Mouse (Mus musculus) heart, adult 11 months (tissue): ENCODE measurements around the gene Gm340.

ENCODE experiments used
- DNase-seq: peaks from one replicate; pipeline ENCODE4 v3.0.0; 2022

Gm340 gene

DNA sequence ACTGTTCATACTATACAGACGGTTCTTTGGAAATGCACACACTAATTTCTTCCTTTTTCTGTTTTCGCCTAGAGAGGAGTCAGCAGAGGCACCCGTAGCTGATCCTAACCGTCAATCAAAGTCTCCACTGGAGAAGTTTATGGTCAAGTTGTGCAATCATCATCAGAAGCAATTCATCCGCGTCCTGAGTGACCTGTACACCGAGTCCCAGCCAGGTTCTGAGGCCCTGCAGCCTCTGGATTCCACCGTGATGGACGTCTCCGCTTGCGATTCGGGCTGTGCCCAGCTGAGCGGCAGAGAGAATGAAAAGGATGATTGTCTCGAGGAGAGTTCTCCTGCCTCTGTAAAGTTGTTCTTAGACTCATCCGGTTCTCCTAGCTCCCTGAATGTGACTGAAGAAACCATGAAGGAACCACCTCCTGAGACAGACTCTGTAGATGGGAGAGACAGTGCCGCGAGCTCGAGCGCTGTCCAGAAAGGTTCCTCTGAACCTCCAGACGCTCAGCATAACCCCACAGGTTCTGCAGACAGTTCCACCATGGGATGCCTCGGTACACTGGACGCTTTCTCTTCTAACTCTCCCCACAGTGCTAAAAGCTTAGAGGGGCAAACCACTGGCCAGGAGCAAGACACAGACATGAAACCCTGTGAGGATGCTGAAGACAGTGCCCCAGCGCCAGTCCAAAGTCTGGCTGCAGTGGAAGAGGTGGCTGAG lies at the start of gene Gm340:
Gene Gm340, plus strand, starts transcription at position 665 of the 715 bp plus-strand sequence.
- peak; percentile 74 for DNase-seq

DNA sequence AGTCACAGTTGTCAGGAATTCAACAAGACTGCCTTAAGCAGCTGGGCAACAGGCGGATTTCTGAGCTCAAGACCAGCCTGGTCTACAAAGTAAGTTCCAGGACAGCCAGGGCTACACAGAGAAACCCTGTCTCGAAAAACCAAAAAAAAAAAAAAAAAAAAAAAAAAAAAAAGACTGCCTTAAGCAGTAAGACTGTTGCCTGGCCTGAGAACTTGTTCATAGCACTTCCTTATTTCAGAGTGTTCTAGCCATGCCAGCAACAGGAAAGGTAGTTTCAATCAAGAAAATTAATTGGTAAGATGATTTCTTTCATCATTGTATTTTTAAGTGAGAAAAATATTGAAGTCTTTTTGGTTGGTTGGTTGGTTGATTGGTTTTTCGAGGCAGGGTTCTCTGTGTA lies 48.1 kb upstream of the Gm340 start:
- DNase-seq: no peak

GRCm38 (mm10) chr19:41556981-41557380 lies 25.2 kb upstream of the Gm340 start:
- DNase-seq: no peak

- no peak for DNase-seq
Measured at GRCm38 (mm10) chr19:41557491-41557890, 24.7 kb upstream of the Gm340 start.

DNA sequence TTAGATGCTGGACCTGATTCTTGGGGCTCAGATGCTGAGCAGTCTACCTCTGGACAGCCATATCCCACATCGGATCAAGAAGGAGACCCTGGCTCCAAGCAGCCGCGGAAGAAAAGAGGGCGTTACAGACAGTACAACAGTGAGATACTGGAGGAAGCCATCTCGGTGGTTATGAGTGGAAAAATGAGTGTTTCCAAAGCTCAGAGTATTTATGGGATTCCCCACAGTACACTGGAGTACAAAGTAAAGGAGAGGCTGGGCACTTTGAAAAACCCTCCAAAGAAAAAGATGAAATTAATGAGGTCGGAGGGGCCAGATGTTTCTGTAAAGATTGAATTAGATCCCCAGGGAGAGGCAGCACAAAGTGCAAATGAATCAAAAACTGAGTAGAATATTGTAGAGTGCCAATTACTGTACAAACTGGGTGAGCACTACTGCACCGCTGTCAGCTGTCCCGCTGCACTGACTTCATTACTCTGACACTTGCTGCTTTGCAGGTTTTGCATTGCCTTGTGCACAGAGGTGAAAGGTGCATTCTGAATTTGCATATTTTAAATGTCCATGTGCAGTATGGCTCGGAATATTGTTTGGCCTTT lies 23.2 kb upstream of the Gm340 start:
- DNase-seq: no peak

DNA sequence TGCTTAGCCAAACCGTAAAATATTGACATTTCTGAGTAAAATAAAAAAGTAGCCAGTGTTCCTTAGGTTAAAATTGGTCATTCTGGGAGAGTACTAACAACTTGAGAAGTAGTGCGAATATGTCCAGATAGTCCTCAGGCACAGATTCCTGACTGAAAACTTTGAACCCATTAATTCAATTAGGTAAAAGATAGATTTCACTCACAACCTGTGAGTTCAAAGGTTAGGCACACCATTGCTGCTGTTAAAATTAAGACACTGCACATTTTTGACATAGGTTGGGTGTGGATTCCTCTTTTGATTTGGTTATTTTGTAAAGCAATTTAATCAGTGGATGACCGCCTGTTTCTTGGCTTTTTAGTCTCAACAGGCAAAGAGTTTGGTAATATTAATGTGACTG lies 21.3 kb upstream of the Gm340 start:
- DNase-seq: no peak

- no peak for DNase-seq
Measured at GRCm38 (mm10) chr19:41568791-41569190, 13.4 kb upstream of the Gm340 start.

- no peak for DNase-seq
Measured at GRCm38 (mm10) chr19:41573700-41574099, 8.5 kb upstream of the Gm340 start.

GRCm38 (mm10) chr19:41577576-41577975 lies 4.6 kb upstream of the Gm340 start:
- DNase-seq: no peak

GRCm38 (mm10) chr19:41579311-41579920 lies 2.8 kb upstream of the Gm340 start:
- peak; percentile 86 for DNase-seq

DNA sequence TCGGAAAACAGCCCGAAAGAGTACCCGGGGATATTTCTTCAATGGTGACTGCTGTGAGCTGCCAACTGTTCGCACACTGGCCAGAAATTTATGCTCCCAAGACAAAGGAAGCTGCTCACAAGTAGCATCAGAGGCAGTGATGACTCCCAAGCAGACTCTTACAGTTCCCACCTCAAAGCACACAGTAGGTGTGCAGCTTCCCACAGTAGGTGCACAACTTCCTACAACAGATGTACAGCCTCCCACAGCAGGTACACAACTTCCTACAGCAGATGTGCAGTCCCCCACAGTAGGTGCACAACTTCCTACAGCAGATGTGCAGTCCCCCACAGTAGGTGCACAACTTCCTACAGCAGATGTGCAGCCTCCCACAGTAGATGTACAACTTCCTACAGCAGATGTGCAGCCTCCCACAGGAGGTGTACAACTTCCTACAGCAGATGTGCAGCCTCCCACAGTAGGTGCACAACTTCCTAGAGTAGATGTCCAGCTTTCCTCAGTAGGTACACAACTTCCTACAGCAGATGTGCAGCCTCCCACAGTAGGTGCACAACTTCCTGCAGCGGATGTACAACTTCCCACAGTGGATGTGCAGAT lies 846 bp downstream of the Gm340 start:
- peak; percentile 61 for DNase-seq

- DNase-seq: peak; percentile 40
Measured at GRCm38 (mm10) chr19:41586752-41587151, 4.6 kb downstream of the Gm340 start.

- peak; percentile 66 for DNase-seq
Measured at GRCm38 (mm10) chr19:41587431-41588222, 5.5 kb downstream of the Gm340 start.

GRCm38 (mm10) chr19:41589026-41589425 lies 6.9 kb downstream of the Gm340 start:
- DNase-seq: peak; percentile 56

GRCm38 (mm10) chr19:41589681-41590080 lies 7.5 kb downstream of the Gm340 start:
- DNase-seq: peak; percentile 84

- no peak for DNase-seq
Measured at GRCm38 (mm10) chr19:41591808-41592207, 9.6 kb downstream of the Gm340 start.

GRCm38 (mm10) chr19:41597170-41597894 lies 15.2 kb downstream of the Gm340 start:
- DNase-seq: peak; percentile 94

DNA sequence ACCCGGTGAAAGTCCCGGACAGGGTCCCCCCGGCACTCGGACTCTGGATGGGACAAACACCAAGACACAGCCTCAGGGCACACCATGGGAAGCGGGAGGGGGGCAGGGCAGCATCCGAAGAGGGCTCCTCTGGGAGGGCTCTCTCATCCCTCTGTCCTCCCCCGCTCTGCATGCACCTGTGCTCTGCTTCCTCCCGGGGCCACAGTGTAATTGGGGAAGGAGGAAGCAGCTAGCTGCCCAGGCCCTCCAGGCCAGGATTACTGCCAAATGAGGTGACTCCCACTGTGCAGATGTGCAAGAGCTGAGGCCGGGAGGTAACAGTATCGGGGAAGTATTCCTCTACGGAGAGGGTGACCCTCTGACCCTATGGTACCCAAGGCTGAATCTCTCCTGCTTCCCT lies 18.5 kb downstream of the Gm340 start:
- no peak for DNase-seq

GRCm38 (mm10) chr19:41606208-41606987 lies 24.2 kb downstream of the Gm340 start:
- DNase-seq: peak; percentile 83

DNA sequence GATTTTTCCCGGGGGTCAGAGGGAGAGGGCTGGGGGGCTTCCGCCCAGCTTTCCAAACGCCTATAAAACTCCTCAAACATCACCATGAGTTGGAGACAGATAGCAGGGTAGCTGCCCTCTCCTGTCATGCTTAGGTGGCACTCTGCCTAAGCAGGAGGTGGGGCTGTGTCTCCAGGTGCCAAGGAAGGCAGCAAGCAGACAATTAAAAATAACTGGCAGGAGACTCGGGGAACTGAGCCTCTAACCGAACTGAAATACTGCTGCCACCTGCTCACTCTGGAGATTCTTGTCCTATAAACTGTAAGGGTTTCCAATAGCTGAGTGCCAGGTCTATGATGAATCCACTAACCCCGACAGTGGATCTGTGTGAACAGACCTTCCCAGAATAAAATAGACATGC lies 29.5 kb downstream of the Gm340 start:
- DNase-seq: peak; percentile 82

DNA sequence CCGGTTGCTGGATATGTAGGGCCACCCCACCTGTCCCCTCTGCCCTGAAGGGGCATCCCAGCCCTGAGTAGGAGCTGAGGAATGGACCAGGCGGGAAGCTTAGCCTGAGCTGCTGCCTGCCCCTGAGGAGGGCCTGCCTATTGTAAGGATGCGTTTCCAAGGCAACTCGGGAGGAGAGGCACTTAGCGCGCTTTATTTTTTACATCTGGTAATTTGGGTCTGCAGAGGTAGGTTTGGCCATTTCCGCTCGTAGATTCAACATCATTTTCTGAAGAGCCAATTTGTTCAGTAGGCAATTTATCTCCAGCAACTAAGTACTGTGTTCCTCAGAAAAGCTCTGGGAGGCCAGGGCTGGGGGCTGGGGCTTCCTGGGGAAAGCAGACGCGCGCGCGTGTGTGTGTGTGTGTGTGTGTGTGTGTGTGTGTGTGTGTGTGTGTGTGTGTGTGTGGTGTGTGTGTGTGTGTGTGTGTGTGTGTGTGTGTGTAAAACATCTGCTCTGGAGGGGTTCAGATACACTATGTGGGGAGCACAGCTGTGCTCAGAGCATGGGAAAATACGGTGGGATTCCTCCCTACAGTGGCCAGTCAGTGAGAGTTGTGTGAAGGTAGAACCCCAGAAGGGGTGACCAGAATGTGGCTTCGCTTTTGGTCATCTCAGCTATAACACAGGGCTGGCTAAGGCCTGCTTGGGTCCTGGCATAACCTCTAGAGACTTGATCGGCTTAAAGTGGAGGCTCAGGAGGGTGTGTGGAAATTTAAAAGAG lies 31.3 kb downstream of the Gm340 start:
- DNase-seq: no peak
